Mouse (Mus musculus): Measurements from ENCODE around the gene Gm45062. TPM values are rescaled to one million over a fixed set of nuclear protein-coding genes. Genes with fewer than 3 reads are reported as not detected.

The Gm45062 gene
- polyA plus RNA-seq, 1 experiment from 2014 or later = 14.7 TPM

DNA sequence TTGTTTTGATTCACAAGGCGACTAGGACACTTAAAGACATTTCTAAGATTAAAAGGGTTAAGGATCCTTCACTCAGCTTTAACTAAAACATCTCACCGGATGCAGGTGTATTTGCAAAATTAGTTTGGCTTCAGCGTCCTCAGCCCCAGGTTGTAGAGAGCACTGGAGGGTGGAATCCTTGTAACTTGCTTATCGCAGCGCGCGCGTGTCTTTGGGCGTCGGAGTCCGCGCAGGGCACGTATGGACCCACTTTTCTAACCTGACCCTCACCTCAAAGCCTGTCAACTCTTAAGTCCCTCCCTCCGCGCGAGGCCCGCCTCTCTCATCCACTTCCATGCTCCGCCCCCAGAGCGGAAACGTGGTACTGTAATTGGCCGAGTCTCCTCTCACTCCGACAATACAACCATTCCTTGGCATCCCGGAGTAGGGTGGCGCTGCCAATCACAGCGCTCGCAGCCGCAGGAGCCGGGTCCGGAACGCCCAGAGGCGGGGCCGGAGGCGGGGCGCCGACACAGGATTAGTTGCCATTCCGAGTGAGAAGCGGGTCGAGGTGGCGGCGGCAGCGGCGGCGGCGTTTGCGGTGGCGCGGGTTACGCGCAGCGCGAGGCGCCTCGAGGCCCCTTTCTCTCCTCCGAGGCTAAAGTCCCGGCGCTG lies 249.8 kb downstream of the Gm45062 start:
- Histone ChIP-seq H3K36me3 (ENCODE audit: insufficient read depth, low read length) (no peaks in the 10 kb centered on the region), H3K9ac (replicated peaks; ENCODE audit: low read length) (peak overlapping the region; percentile 98), H3K27ac (ENCODE audit: low read length) (peak overlapping the region; percentile 99), H3K9me3 (ENCODE audit: low read length) (no peaks in the 10 kb centered on the region), H3K4me1 (ENCODE audit: insufficient read depth, low read length) (peaks cover 24% of the 10 kb centered on the region), H3K4me3 (ENCODE audit: low read length) (peak overlapping the region; percentile 91), H3K4me2 (replicated peaks; ENCODE audit: low read depth, low read length) (peak overlapping the region; percentile 78), H3K27me3 (ENCODE audit: insufficient read depth, low read length) (no peaks in the 10 kb centered on the region)
- ATAC-seq (ENCODE audit: low FRiP score, low TSS enrichment) = peak; percentile 99
- WGBS = under 1% methylated on average over 51 of the region's 56 CpGs

DNA sequence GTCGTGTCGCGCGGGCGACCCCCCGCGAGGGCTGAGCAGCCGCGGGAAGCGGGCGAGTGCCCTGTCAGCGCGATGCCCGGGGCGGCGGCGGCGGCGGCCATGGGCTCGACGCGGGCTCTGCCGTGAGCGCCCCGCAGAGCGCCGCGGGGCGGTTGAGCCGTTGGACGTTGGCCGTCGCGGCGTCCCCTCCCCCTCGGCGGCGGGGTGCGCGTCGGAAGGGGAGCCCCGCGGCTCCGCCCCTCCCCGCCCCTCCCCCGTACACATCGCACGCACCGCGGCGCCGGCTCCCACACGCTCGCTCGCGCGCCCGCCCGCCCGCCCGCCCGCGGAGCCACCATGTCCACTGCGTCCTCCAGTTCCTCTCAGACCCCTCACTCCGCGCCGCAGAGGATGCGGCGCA lies 250.3 kb downstream of the Gm45062 start, which contains the start of gene Glcci1:
TSS of gene Glcci1 (plus strand) at position 50 of the 400 bp plus-strand sequence.
- H3K27ac ChIP-seq (ENCODE audit: low read length) = peak within 1 kb of the TSS; percentile 99
- 1% methylated on average over 14 of the region's 69 CpGs for WGBS
- no peaks in the 10 kb centered on the region for H3K27me3 ChIP-seq (ENCODE audit: insufficient read depth, low read length)
- H3K4me2 ChIP-seq (replicated peaks; ENCODE audit: low read depth, low read length) = peak within 1 kb of the TSS; percentile 78
- H3K4me1 ChIP-seq (ENCODE audit: insufficient read depth, low read length) = peaks cover 24% of the 10 kb centered on the region
- H3K36me3 ChIP-seq (ENCODE audit: insufficient read depth, low read length) = no peaks in the 10 kb centered on the region
- ATAC-seq (ENCODE audit: low FRiP score, low TSS enrichment) = peak; percentile 90
- H3K9ac ChIP-seq (replicated peaks; ENCODE audit: low read length) = peak within 1 kb of the TSS; percentile 98
- H3K4me3 ChIP-seq (ENCODE audit: low read length) = peak within 1 kb of the TSS; percentile 91
- H3K9me3 ChIP-seq (ENCODE audit: low read length) = no peaks in the 10 kb centered on the region

- H3K4me1 ChIP-seq (ENCODE audit: insufficient read depth, low read length) = peaks cover 24% of the 10 kb centered on the region
- peak overlapping the region; percentile 78 for H3K4me2 ChIP-seq (replicated peaks; ENCODE audit: low read depth, low read length)
- H3K27ac ChIP-seq (ENCODE audit: low read length) = peak overlapping the region; percentile 99
- ATAC-seq (ENCODE audit: low FRiP score, low TSS enrichment) = no peak
- H3K36me3 ChIP-seq (ENCODE audit: insufficient read depth, low read length) = no peaks in the 10 kb centered on the region
- H3K27me3 ChIP-seq (ENCODE audit: insufficient read depth, low read length) = no peaks in the 10 kb centered on the region
- H3K9ac ChIP-seq (replicated peaks; ENCODE audit: low read length) = peak overlapping the region; percentile 98
- under 1% methylated on average over 59 of the region's 73 CpGs for WGBS
- peak overlapping the region; percentile 91 for H3K4me3 ChIP-seq (ENCODE audit: low read length)
- H3K9me3 ChIP-seq (ENCODE audit: low read length) = no peaks in the 10 kb centered on the region
Observed at GRCm38 (mm10) chr6:8509961-8510863, 251.0 kb downstream of the Gm45062 start.

GRCm38 (mm10) chr6:8510864-8511428 lies 251.7 kb downstream of the Gm45062 start:
- H3K4me2 ChIP-seq (replicated peaks; ENCODE audit: low read depth, low read length) = peak overlapping the region; percentile 78
- ATAC-seq (ENCODE audit: low FRiP score, low TSS enrichment) = no peak
- H3K4me1 ChIP-seq (ENCODE audit: insufficient read depth, low read length) = peaks cover 24% of the 10 kb centered on the region
- no peaks in the 10 kb centered on the region for H3K27me3 ChIP-seq (ENCODE audit: insufficient read depth, low read length)
- H3K9me3 ChIP-seq (ENCODE audit: low read length) = no peaks in the 10 kb centered on the region
- H3K36me3 ChIP-seq (ENCODE audit: insufficient read depth, low read length) = no peaks in the 10 kb centered on the region
- WGBS = 5% methylated on average over 7 of the region's 7 CpGs
- H3K9ac ChIP-seq (replicated peaks; ENCODE audit: low read length) = peak overlapping the region; percentile 98
- H3K4me3 ChIP-seq (ENCODE audit: low read length) = peak overlapping the region; percentile 91
- H3K27ac ChIP-seq (ENCODE audit: low read length) = peak overlapping the region; percentile 99

GRCm38 (mm10) chr6:8511447-8511846 lies 252.2 kb downstream of the Gm45062 start:
- no peaks in the 10 kb centered on the region for H3K36me3 ChIP-seq (ENCODE audit: insufficient read depth, low read length)
- peak overlapping the region; percentile 91 for H3K4me3 ChIP-seq (ENCODE audit: low read length)
- no peak overlapping the region for H3K27ac ChIP-seq (ENCODE audit: low read length)
- no peak overlapping the region for H3K9ac ChIP-seq (replicated peaks; ENCODE audit: low read length)
- peak overlapping the region; percentile 78 for H3K4me2 ChIP-seq (replicated peaks; ENCODE audit: low read depth, low read length)
- peaks cover 24% of the 10 kb centered on the region for H3K4me1 ChIP-seq (ENCODE audit: insufficient read depth, low read length)
- no peaks in the 10 kb centered on the region for H3K9me3 ChIP-seq (ENCODE audit: low read length)
- ATAC-seq (ENCODE audit: low FRiP score, low TSS enrichment) = no peak
- H3K27me3 ChIP-seq (ENCODE audit: insufficient read depth, low read length) = no peaks in the 10 kb centered on the region
- WGBS = 11% methylated on average over 3 of the region's 3 CpGs

GRCm38 (mm10) chr6:8512416-8512815 lies 253.2 kb downstream of the Gm45062 start:
- no peak overlapping the region for H3K27ac ChIP-seq (ENCODE audit: low read length)
- H3K9me3 ChIP-seq (ENCODE audit: low read length) = no peaks in the 10 kb centered on the region
- H3K9ac ChIP-seq (replicated peaks; ENCODE audit: low read length) = 0 out of 2 replicates have a peak overlapping the region, but pooled peaks have one; percentile 12
- no peaks in the 10 kb centered on the region for H3K36me3 ChIP-seq (ENCODE audit: insufficient read depth, low read length)
- ATAC-seq (ENCODE audit: low FRiP score, low TSS enrichment) = no peak
- H3K27me3 ChIP-seq (ENCODE audit: insufficient read depth, low read length) = no peaks in the 10 kb centered on the region
- H3K4me1 ChIP-seq (ENCODE audit: insufficient read depth, low read length) = peaks cover 24% of the 10 kb centered on the region
- WGBS = 30% methylated on average over 8 of the region's 8 CpGs
- H3K4me3 ChIP-seq (ENCODE audit: low read length) = peak overlapping the region; percentile 91
- H3K4me2 ChIP-seq (replicated peaks; ENCODE audit: low read depth, low read length) = peak overlapping the region; percentile 78

DNA sequence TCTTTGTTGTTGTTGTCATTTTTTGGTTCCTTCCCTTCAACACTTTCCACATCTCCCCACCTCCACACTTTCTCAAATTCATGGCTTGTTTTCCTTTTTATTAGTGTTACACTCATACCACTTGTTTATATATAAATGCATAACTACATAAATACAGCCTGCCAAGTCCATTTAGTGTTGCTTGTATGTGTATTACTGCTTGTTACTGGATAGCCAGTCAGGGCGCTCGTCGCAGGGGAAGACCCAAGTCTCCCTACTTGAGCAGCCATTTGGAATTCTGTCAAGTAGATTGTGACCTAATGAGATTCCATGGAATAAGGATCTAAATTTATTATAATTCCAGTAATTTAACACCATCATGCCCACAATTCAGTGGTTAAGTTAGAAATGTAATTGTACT lies 260.4 kb downstream of the Gm45062 start:
- Histone ChIP-seq H3K9ac (replicated peaks; ENCODE audit: low read length) (no peak overlapping the region), H3K4me1 (ENCODE audit: insufficient read depth, low read length) (no peaks in the 10 kb centered on the region), H3K27ac (ENCODE audit: low read length) (no peak overlapping the region), H3K4me3 (ENCODE audit: low read length) (no peak overlapping the region), H3K36me3 (ENCODE audit: insufficient read depth, low read length) (no peaks in the 10 kb centered on the region), H3K4me2 (replicated peaks; ENCODE audit: low read depth, low read length) (no peak overlapping the region), H3K9me3 (ENCODE audit: low read length) (no peaks in the 10 kb centered on the region), H3K27me3 (ENCODE audit: insufficient read depth, low read length) (no peaks in the 10 kb centered on the region)
- no peak for ATAC-seq (ENCODE audit: low FRiP score, low TSS enrichment)
- WGBS = 72% methylated on average over 3 of the region's 3 CpGs

DNA sequence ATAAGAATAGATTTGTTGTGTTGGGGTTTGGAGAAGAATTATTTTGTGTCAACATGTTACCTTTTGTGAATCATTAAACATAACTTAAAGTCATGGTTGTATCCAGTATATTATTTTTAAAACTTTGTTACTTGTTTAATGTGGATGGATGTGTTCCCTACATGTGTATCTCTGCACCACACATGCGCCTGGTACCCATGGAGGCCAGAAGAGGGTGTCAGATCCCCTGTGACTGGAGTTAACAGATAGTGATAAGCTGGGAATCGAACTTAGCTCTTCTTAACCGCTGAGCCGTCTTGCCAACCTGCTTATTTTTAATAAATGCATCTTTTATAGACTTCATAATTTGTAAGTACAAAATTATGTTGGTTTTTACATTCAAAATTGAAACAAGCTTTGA lies 262.0 kb downstream of the Gm45062 start:
- WGBS = 97% methylated on average over 4 of the region's 4 CpGs
- H3K27ac ChIP-seq (ENCODE audit: low read length) = no peak overlapping the region
- no peaks in the 10 kb centered on the region for H3K27me3 ChIP-seq (ENCODE audit: insufficient read depth, low read length)
- H3K9ac ChIP-seq (replicated peaks; ENCODE audit: low read length) = no peak overlapping the region
- no peaks in the 10 kb centered on the region for H3K36me3 ChIP-seq (ENCODE audit: insufficient read depth, low read length)
- H3K4me3 ChIP-seq (ENCODE audit: low read length) = no peak overlapping the region
- no peak for ATAC-seq (ENCODE audit: low FRiP score, low TSS enrichment)
- no peaks in the 10 kb centered on the region for H3K4me1 ChIP-seq (ENCODE audit: insufficient read depth, low read length)
- no peaks in the 10 kb centered on the region for H3K9me3 ChIP-seq (ENCODE audit: low read length)
- H3K4me2 ChIP-seq (replicated peaks; ENCODE audit: low read depth, low read length) = no peak overlapping the region

DNA sequence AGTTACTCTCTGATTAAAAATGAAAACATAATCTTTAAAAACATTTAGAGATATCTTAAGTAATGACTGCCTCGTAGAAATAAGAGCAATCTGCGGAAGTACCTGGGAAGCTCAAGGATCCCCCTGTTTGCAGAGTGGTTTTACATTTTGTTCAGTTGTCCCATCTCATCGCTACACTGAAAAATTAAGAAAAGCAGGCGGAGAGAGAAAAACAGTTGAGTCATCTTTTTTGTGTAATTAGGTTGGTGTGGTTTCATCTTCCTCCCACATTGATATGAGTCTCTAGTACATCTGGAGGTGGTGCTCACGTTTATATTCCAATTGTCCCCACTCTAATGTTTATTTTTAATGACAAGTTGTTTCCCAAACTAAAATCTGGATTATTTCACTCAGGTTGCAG lies 265.5 kb downstream of the Gm45062 start:
- no peak overlapping the region for H3K9ac ChIP-seq (replicated peaks; ENCODE audit: low read length)
- H3K9me3 ChIP-seq (ENCODE audit: low read length) = no peaks in the 10 kb centered on the region
- ATAC-seq (ENCODE audit: low FRiP score, low TSS enrichment) = no peak
- H3K27me3 ChIP-seq (ENCODE audit: insufficient read depth, low read length) = no peaks in the 10 kb centered on the region
- no peaks in the 10 kb centered on the region for H3K36me3 ChIP-seq (ENCODE audit: insufficient read depth, low read length)
- no peak overlapping the region for H3K27ac ChIP-seq (ENCODE audit: low read length)
- no peak overlapping the region for H3K4me2 ChIP-seq (replicated peaks; ENCODE audit: low read depth, low read length)
- no peak overlapping the region for H3K4me3 ChIP-seq (ENCODE audit: low read length)
- 88% methylated on average over 5 of the region's 5 CpGs for WGBS
- H3K4me1 ChIP-seq (ENCODE audit: insufficient read depth, low read length) = no peaks in the 10 kb centered on the region
